Mouse (Mus musculus): ENCODE data around the gene Ppp2r5e.

Ppp2r5e gene

GRCm38 (mm10) chr12:75596154-75597002, at the start of gene Ppp2r5e:
Gene Ppp2r5e (minus strand): TSS chr12:75596245.
- peak; percentile 97 for DNase-seq (ENCODE audit: low spot score)

GRCm38 (mm10) chr12:75645780-75646179, 49.7 kb upstream of the Ppp2r5e start:
- no peak for DNase-seq (ENCODE audit: low spot score)

- no peak for DNase-seq (ENCODE audit: low spot score)
These were observed 45.7 kb upstream of the Ppp2r5e start for GRCm38 (mm10) chr12:75641726-75642125.

GRCm38 (mm10) chr12:75638345-75638744, 42.3 kb upstream of the Ppp2r5e start:
- DNase-seq (ENCODE audit: low spot score), result no peak

- DNase-seq (ENCODE audit: low spot score), result no peak
These were observed 41.1 kb upstream of the Ppp2r5e start for GRCm38 (mm10) chr12:75637103-75637502.

GRCm38 (mm10) chr12:75635771-75636430, 39.9 kb upstream of the Ppp2r5e start:
- DNase-seq (ENCODE audit: low spot score), result no peak

GRCm38 (mm10) chr12:75629618-75630017, 33.6 kb upstream of the Ppp2r5e start:
- DNase-seq (ENCODE audit: low spot score), result no peak

GRCm38 (mm10) chr12:75623292-75623691, 27.2 kb upstream of the Ppp2r5e start:
- DNase-seq (ENCODE audit: low spot score), result no peak

GRCm38 (mm10) chr12:75622835-75623234, 26.8 kb upstream of the Ppp2r5e start:
- DNase-seq (ENCODE audit: low spot score), result no peak

GRCm38 (mm10) chr12:75616841-75617240, 20.8 kb upstream of the Ppp2r5e start:
- no peak for DNase-seq (ENCODE audit: low spot score)

- no peak for DNase-seq (ENCODE audit: low spot score)
These were observed 20.2 kb upstream of the Ppp2r5e start for GRCm38 (mm10) chr12:75616158-75616791.

- DNase-seq (ENCODE audit: low spot score), result no peak
These were observed 19.5 kb upstream of the Ppp2r5e start for GRCm38 (mm10) chr12:75615556-75615955.

GRCm38 (mm10) chr12:75612711-75613110, 16.7 kb upstream of the Ppp2r5e start:
- no peak for DNase-seq (ENCODE audit: low spot score)

- DNase-seq (ENCODE audit: low spot score), result peak; percentile 44
These were observed 3.4 kb upstream of the Ppp2r5e start for GRCm38 (mm10) chr12:75599490-75599889.

- DNase-seq (ENCODE audit: low spot score), result no peak
These were observed 2.9 kb upstream of the Ppp2r5e start for GRCm38 (mm10) chr12:75598988-75599387.

GRCm38 (mm10) chr12:75597707-75598106, 1.7 kb upstream of the Ppp2r5e start:
- no peak for DNase-seq (ENCODE audit: low spot score)

GRCm38 (mm10) chr12:75595291-75596153, 523 bp downstream of the Ppp2r5e start:
- DNase-seq (ENCODE audit: low spot score), result peak; percentile 9

GRCm38 (mm10) chr12:75594404-75594803, 1.6 kb downstream of the Ppp2r5e start:
- DNase-seq (ENCODE audit: low spot score), result no peak

GRCm38 (mm10) chr12:75593817-75594216, 2.2 kb downstream of the Ppp2r5e start:
- DNase-seq (ENCODE audit: low spot score), result no peak

- no peak for DNase-seq (ENCODE audit: low spot score)
These were observed 8.5 kb downstream of the Ppp2r5e start for GRCm38 (mm10) chr12:75587501-75587900.

- no peak for DNase-seq (ENCODE audit: low spot score)
These were observed 12.3 kb downstream of the Ppp2r5e start for GRCm38 (mm10) chr12:75583776-75584175.

GRCm38 (mm10) chr12:75579076-75579475, 17.0 kb downstream of the Ppp2r5e start:
- no peak for DNase-seq (ENCODE audit: low spot score)

All from adipocyte (in vitro differentiated cells).